Mouse (Mus musculus) G1E (cell line): ENCODE results near the gene Adcy1. TPM values are rescaled to one million over a fixed set of nuclear protein-coding genes. Genes with fewer than 3 reads are reported as not detected.

Experiments used
- ATAC-seq: 2 replicates; pipeline ENCODE4 v1.8.0; 2016; ENCODE audit warnings: mild to moderate bottlenecking; ENCODE audit not compliant: insufficient number of reproducible peaks, poor library complexity, low FRiP score, severe bottlenecking; ENCODE audit errors: extremely low read depth
- DNase-seq: peaks from one replicate; pipeline ENCODE4 v3.0.0; 2012; ENCODE audit warnings: low spot score
- H3K27me3 ChIP-seq: 2 replicates; pipeline ENCODE4 v1.6.1; 2012; ENCODE audit warnings: mild to moderate bottlenecking, low read length, inconsistent platforms; ENCODE audit not compliant: insufficient read depth
- H3K36me3 ChIP-seq: replicated peaks from 2 replicates; pipeline ENCODE3; 2012; ENCODE audit warnings: mild to moderate bottlenecking, inconsistent platforms
- H3K4me1 ChIP-seq: 2 replicates; pipeline ENCODE4 v1.6.1; 2012; ENCODE audit warnings: low read depth, low read length, inconsistent platforms, mixed read lengths; ENCODE audit not compliant: insufficient read depth
- H3K4me3 ChIP-seq: 2 replicates; pipeline ENCODE4 v1.5.1; 2012; ENCODE audit warnings: low read depth, mild to moderate bottlenecking, inconsistent platforms, low read length, moderate library complexity, mixed read lengths
- H3K9me3 ChIP-seq: replicated peaks from 2 replicates; pipeline ENCODE4 v1.6.1; 2012; ENCODE audit warnings: inconsistent platforms
- CTCF ChIP-seq: IDR thresholded peaks from 2 replicates; pipeline ENCODE4 v1.5.1; 2012; ENCODE audit warnings: low read depth, low read length, inconsistent platforms, mixed read lengths
- GATA1 ChIP-seq: IDR thresholded peaks from 2 replicates; pipeline ENCODE4 v1.6.1; 2012; ENCODE audit warnings: borderline replicate concordance, low read length, inconsistent platforms, mixed read lengths
- GATA2 ChIP-seq: IDR thresholded peaks from 2 replicates; pipeline ENCODE4 v1.6.1; 2012; ENCODE audit warnings: low read depth, low read length, inconsistent platforms, borderline replicate concordance
- POLR2AphosphoS5 ChIP-seq: IDR thresholded peaks from 2 replicates; pipeline ENCODE4 v1.6.1; 2012; ENCODE audit warnings: low read depth, low read length, inconsistent platforms; ENCODE audit not compliant: insufficient replicate concordance
- TAL1 ChIP-seq: conservative IDR thresholded peaks from 2 replicates; pipeline ENCODE4 v1.6.1; 2012; ENCODE audit warnings: low read depth, low read length, inconsistent platforms, mixed read lengths
- polyA plus RNA-seq: library from polyadenylated mRNA; stranded (reverse); fragments of >175 nt; gene quantifications from 2 replicates; pipeline ENCODE4 v1.2.3, GENCODE M21; 2012
- total RNA-seq, 2 experiments: library from RNA; stranded (forward) in 1 of 2; stranded (reverse) in 1 of 2; fragments of 200-1000 nt in 1 of 2; fragments of >200 nt in 1 of 2; fragmentation: Nextera tagmentation in 1 of 2; gene quantifications; 2 replicates each; pipeline ENCODE4 v1.2.3; 2014 to 2017

Adcy1 gene
- total and polyA plus RNA-seq, 3 experiments, result 0.16 TPM; not detected in 2

GRCm38 (mm10) chr11:7065876-7066275, 2.6 kb downstream of the Adcy1 start:
- TF ChIP-seq POLR2AphosphoS5 (no peak), GATA2 (no peak), TAL1 (no peak), CTCF (no peak), GATA1 (no peak)
- Histone ChIP-seq H3K36me3 (no peaks in the 10 kb centered on the region), H3K27me3 (no peaks in the 10 kb centered on the region), H3K4me1 (no peaks in the 10 kb centered on the region), H3K9me3 (peaks cover 40% of the 10 kb centered on the region), H3K4me3 (no peak overlapping the region)
- DNase-seq (no peak), ATAC-seq (no peak)

- no peak for ATAC-seq
- H3K27me3 ChIP-seq, result no peaks in the 10 kb centered on the region
- TF ChIP-seq GATA1 (no peak), POLR2AphosphoS5 (no peak), CTCF (no peak), GATA2 (no peak), TAL1 (no peak)
- H3K4me3 ChIP-seq, result no peak overlapping the region
- H3K4me1 ChIP-seq, result no peaks in the 10 kb centered on the region
- H3K9me3 ChIP-seq, result peaks cover 45% of the 10 kb centered on the region
- no peak for DNase-seq
- H3K36me3 ChIP-seq, result no peaks in the 10 kb centered on the region
These were observed 4.0 kb downstream of the Adcy1 start for GRCm38 (mm10) chr11:7067263-7067662.

- no peak for ATAC-seq
- Histone ChIP-seq H3K27me3 (no peaks in the 10 kb centered on the region), H3K4me3 (no peak overlapping the region), H3K4me1 (no peaks in the 10 kb centered on the region), H3K9me3 (peaks cover 36% of the 10 kb centered on the region), H3K36me3 (no peaks in the 10 kb centered on the region)
- DNase-seq, result no peak
- TF ChIP-seq TAL1, result no peak
- TF ChIP-seq CTCF, result no peak
- no peak for TF ChIP-seq GATA2
- no peak for TF ChIP-seq POLR2AphosphoS5
- TF ChIP-seq GATA1, result no peak
These were observed 5.4 kb downstream of the Adcy1 start for GRCm38 (mm10) chr11:7068479-7069235.

- peaks cover 25% of the 10 kb centered on the region for H3K9me3 ChIP-seq
- no peaks in the 10 kb centered on the region for H3K36me3 ChIP-seq
- no peak for ATAC-seq
- H3K4me3 ChIP-seq, result no peak overlapping the region
- H3K4me1 ChIP-seq, result no peaks in the 10 kb centered on the region
- DNase-seq, result no peak
- no peaks in the 10 kb centered on the region for H3K27me3 ChIP-seq
- no peak for TF ChIP-seq GATA2
- TF ChIP-seq CTCF, result no peak
- no peak for TF ChIP-seq POLR2AphosphoS5
- TF ChIP-seq TAL1, result no peak
- no peak for TF ChIP-seq GATA1
These were observed 6.5 kb downstream of the Adcy1 start for GRCm38 (mm10) chr11:7069762-7070161.

GRCm38 (mm10) chr11:7071617-7072016, 8.3 kb downstream of the Adcy1 start:
- Histone ChIP-seq H3K9me3 (peaks cover 26% of the 10 kb centered on the region), H3K27me3 (no peaks in the 10 kb centered on the region), H3K4me3 (no peak overlapping the region), H3K4me1 (no peaks in the 10 kb centered on the region), H3K36me3 (no peaks in the 10 kb centered on the region)
- TF ChIP-seq POLR2AphosphoS5 (no peak), GATA2 (no peak), TAL1 (no peak), GATA1 (no peak), CTCF (no peak)
- DNase-seq, result no peak
- ATAC-seq, result no peak

GRCm38 (mm10) chr11:7073556-7073955, 10.3 kb downstream of the Adcy1 start:
- no peaks in the 10 kb centered on the region for H3K27me3 ChIP-seq
- DNase-seq (no peak), ATAC-seq (no peak)
- no peak overlapping the region for H3K4me3 ChIP-seq
- TF ChIP-seq POLR2AphosphoS5 (no peak), CTCF (no peak), GATA2 (no peak), GATA1 (no peak), TAL1 (no peak)
- no peaks in the 10 kb centered on the region for H3K4me1 ChIP-seq
- H3K9me3 ChIP-seq, result peaks cover 17% of the 10 kb centered on the region
- H3K36me3 ChIP-seq, result no peaks in the 10 kb centered on the region
